Mouse (Mus musculus) midbrain, embryonic 14.5 days (tissue): ENCODE data around the gene Gm20696. TPM values are rescaled to one million over a fixed set of nuclear protein-coding genes. Genes with fewer than 3 reads are reported as not detected.
A peak's percentile ranks its signal among the peaks of the same experiment; 100 is the strongest.

Experiments used
- ATAC-seq: fragments of 200-750 bp; cut with Nextera tagmentation; 2 replicates; pipeline ENCODE4 v1.8.0; 2017; ENCODE audit warnings: moderate number of reproducible peaks, moderate library complexity; ENCODE audit not compliant: low FRiP score, low TSS enrichment
- DNase-seq: peaks from one replicate; pipeline ENCODE4 v3.0.0-alpha.2; 2015
- H3K27ac ChIP-seq: fragments of 300-500 bp; sonication (generic); replicated peaks from 2 replicates; pipeline ENCODE4 v1.5.1; 2014; ENCODE audit warnings: mild to moderate bottlenecking, low read depth, low read length, moderate library complexity
- H3K27me3 ChIP-seq: fragments of 300-500 bp; sonication (generic); 2 replicates; pipeline ENCODE4 v1.6.1; 2014; ENCODE audit warnings: low read length, control low read depth, mixed read lengths; ENCODE audit not compliant: control insufficient read depth, insufficient read depth
- H3K36me3 ChIP-seq: fragments of 300-500 bp; sonication (generic); 2 replicates; pipeline ENCODE4 v1.6.1; 2014; ENCODE audit warnings: low read length, control low read depth; ENCODE audit not compliant: control insufficient read depth, insufficient read depth
- H3K4me1 ChIP-seq: fragments of 300-500 bp; sonication (generic); 2 replicates; pipeline ENCODE4 v1.6.1; 2014; ENCODE audit warnings: mild to moderate bottlenecking, antibody characterized with exemption, low read length, control low read depth; ENCODE audit not compliant: control insufficient read depth, insufficient read depth
- H3K4me2 ChIP-seq: fragments of 300-500 bp; sonication (generic); 2 replicates; pipeline ENCODE4 v1.6.1; 2014; ENCODE audit warnings: mild to moderate bottlenecking, low read length, moderate library complexity
- H3K4me3 ChIP-seq: fragments of 300-500 bp; sonication (generic); replicated peaks from 2 replicates; pipeline ENCODE4 v1.5.1; 2014; ENCODE audit warnings: low read depth, low read length
- H3K9ac ChIP-seq: fragments of 300-500 bp; sonication (generic); replicated peaks from 2 replicates; pipeline ENCODE4 v1.6.1; 2014; ENCODE audit warnings: mild to moderate bottlenecking, low read length, moderate library complexity
- H3K9me3 ChIP-seq: fragments of 300-500 bp; sonication (generic); 2 replicates; pipeline ENCODE4 v1.6.1; 2016; ENCODE audit warnings: low read length, control low read depth, mixed read lengths; ENCODE audit not compliant: control insufficient read depth
- WGBS: fragments of 180-500 bp; shearing (Covaris S2); extraction: QIAGEN DNeasy Blood & Tissue Kit; methylation state at CpG from one replicate; pipeline ENCODE4 v1.1.7; 2014; 5-methylcytosine and 5-hydroxymethylcytosine counted together
- polyA plus RNA-seq: library from polyadenylated mRNA; unstranded; fragments of >200 nt; fragmentation: Nextera tagmentation; extraction: Ambion mirVana; gene quantifications from 2 replicates; pipeline ENCODE4 v1.2.1, GENCODE M21; 2014

Gene Gm20696
- polyA plus RNA-seq, 1 experiment from 2014 or later, result 4.0 TPM

GRCm38 (mm10) chr6:99654343-99654742 lies 12.3 kb downstream of the Gm20696 start:
- Histone ChIP-seq H3K27ac (no peak overlapping the region), H3K4me3 (no peak overlapping the region), H3K4me2 (no peak overlapping the region), H3K27me3 (no peaks in the 10 kb centered on the region), H3K4me1 (peaks cover 7% of the 10 kb centered on the region; the same call in 1 of the 2 replicates), H3K9ac (no peak overlapping the region; the same call in 1 of the 2 replicates), H3K9me3 (no peaks in the 10 kb centered on the region), H3K36me3 (no peaks in the 10 kb centered on the region)
- ATAC-seq (no peak), DNase-seq (no peak)
- WGBS, result 44% methylated on average over 5 of the region's 5 CpGs

DNA sequence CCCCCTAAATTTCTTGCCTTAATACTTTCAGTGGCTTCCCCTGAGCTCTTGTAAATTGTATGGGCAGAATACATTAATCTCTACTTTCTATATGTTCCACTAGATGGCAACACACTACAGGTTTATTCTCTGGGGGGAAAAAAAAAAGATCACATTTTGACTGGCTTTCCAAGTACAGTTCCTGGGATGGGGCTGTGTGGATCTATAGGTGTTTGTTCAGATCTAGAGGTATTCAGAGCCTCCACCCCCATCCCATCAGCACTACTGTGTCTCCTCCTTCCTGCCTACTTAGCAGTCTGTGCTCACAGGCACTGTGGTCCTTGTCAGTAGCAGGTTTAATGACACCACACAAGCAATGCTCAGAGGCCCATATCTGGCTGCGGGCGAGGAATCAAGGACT lies 14.3 kb downstream of the Gm20696 start:
- Histone ChIP-seq H3K9ac (no peak overlapping the region), H3K36me3 (no peaks in the 10 kb centered on the region), H3K4me2 (no peak overlapping the region), H3K27ac (no peak overlapping the region), H3K4me3 (no peak overlapping the region), H3K9me3 (no peaks in the 10 kb centered on the region), H3K4me1 (peaks cover 7% of the 10 kb centered on the region; the same call in 1 of the 2 replicates), H3K27me3 (no peaks in the 10 kb centered on the region)
- DNase-seq, result peak; percentile 72
- WGBS, result 76% methylated on average over 2 of the region's 2 CpGs
- ATAC-seq, result peak; percentile 48; the same call in 1 of the 2 replicates

GRCm38 (mm10) chr6:99649307-99649706 lies 17.3 kb downstream of the Gm20696 start:
- ATAC-seq, result no peak
- H3K9me3 ChIP-seq, result no peaks in the 10 kb centered on the region
- H3K36me3 ChIP-seq, result no peaks in the 10 kb centered on the region
- H3K27me3 ChIP-seq, result no peaks in the 10 kb centered on the region
- no peak for DNase-seq
- 0 out of 2 replicates have a peak, but pooled peaks cover 3% of the 10 kb centered on the region for H3K4me1 ChIP-seq
- H3K4me3 ChIP-seq, result no peak overlapping the region
- H3K4me2 ChIP-seq, result no peak overlapping the region
- no peak overlapping the region for H3K27ac ChIP-seq
- no peak overlapping the region for H3K9ac ChIP-seq
- WGBS, result 62% methylated on average over 2 of the region's 2 CpGs

- Histone ChIP-seq H3K9ac (no peak overlapping the region), H3K4me2 (no peak overlapping the region), H3K4me3 (no peak overlapping the region), H3K27me3 (no peaks in the 10 kb centered on the region), H3K27ac (no peak overlapping the region), H3K9me3 (no peaks in the 10 kb centered on the region), H3K4me1 (no peaks in the 10 kb centered on the region), H3K36me3 (no peaks in the 10 kb centered on the region)
- no peak for DNase-seq
- ATAC-seq, result no peak
- 72% methylated on average over 10 of the region's 10 CpGs for WGBS
These were observed 20.3 kb downstream of the Gm20696 start for GRCm38 (mm10) chr6:99646344-99646743.

DNA sequence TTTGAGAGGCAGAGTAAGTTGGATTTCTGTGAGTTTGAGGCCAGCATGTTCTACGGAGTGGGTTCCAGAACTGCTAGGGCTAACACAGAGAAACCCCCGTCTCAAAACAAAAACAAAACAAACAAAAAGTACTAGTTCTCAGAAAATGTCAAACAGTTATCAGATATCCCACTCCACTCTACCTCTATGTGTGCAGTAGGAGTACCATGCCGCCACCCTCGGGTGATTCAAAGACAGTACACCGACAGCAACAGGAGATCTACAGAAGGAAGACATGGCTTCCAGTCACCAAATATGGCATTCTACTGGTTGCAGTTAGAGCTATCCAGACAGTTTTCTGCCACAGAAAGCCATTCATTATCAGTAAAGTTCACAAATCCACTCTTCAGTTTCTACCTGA lies 21.7 kb downstream of the Gm20696 start:
- Histone ChIP-seq H3K27me3 (no peaks in the 10 kb centered on the region), H3K4me2 (no peak overlapping the region), H3K27ac (no peak overlapping the region), H3K4me3 (no peak overlapping the region), H3K4me1 (no peaks in the 10 kb centered on the region), H3K9ac (no peak overlapping the region), H3K36me3 (no peaks in the 10 kb centered on the region), H3K9me3 (no peaks in the 10 kb centered on the region)
- DNase-seq (no peak), ATAC-seq (no peak)
- 93% methylated on average over 5 of the region's 5 CpGs for WGBS

- WGBS, result 89% methylated on average over 5 of the region's 5 CpGs
- DNase-seq, result no peak
- H3K27me3 ChIP-seq, result no peaks in the 10 kb centered on the region
- no peak for ATAC-seq
- no peak overlapping the region for H3K9ac ChIP-seq
- no peaks in the 10 kb centered on the region for H3K9me3 ChIP-seq
- peaks cover 4% of the 10 kb centered on the region; the same call in 1 of the 2 replicates for H3K36me3 ChIP-seq
- H3K4me1 ChIP-seq, result no peaks in the 10 kb centered on the region
- no peak overlapping the region for H3K4me2 ChIP-seq
- no peak overlapping the region for H3K27ac ChIP-seq
- no peak overlapping the region for H3K4me3 ChIP-seq
These were observed 22.2 kb downstream of the Gm20696 start for GRCm38 (mm10) chr6:99644386-99644785.

- Histone ChIP-seq H3K27me3 (no peaks in the 10 kb centered on the region), H3K36me3 (peaks cover 4% of the 10 kb centered on the region; the same call in 1 of the 2 replicates), H3K9ac (no peak overlapping the region), H3K9me3 (no peaks in the 10 kb centered on the region), H3K4me1 (no peaks in the 10 kb centered on the region), H3K27ac (no peak overlapping the region), H3K4me3 (no peak overlapping the region), H3K4me2 (no peak overlapping the region)
- WGBS, result 72% methylated on average over 10 of the region's 10 CpGs
- no peak for DNase-seq
- no peak for ATAC-seq
These were observed 23.0 kb downstream of the Gm20696 start for GRCm38 (mm10) chr6:99643439-99644199.

- no peaks in the 10 kb centered on the region for H3K9me3 ChIP-seq
- peaks cover 4% of the 10 kb centered on the region; the same call in 1 of the 2 replicates for H3K36me3 ChIP-seq
- no peak overlapping the region for H3K4me3 ChIP-seq
- peaks cover 7% of the 10 kb centered on the region; the same call in 1 of the 2 replicates for H3K4me1 ChIP-seq
- DNase-seq, result no peak
- no peak overlapping the region for H3K9ac ChIP-seq
- ATAC-seq, result no peak
- H3K27ac ChIP-seq, result no peak overlapping the region
- 80% methylated on average over 4 of the region's 4 CpGs for WGBS
- no peak overlapping the region for H3K4me2 ChIP-seq
- no peaks in the 10 kb centered on the region for H3K27me3 ChIP-seq
These were observed 29.1 kb downstream of the Gm20696 start for GRCm38 (mm10) chr6:99637456-99637855.

- ATAC-seq, result no peak
- Histone ChIP-seq H3K9ac (no peak overlapping the region), H3K4me3 (no peak overlapping the region), H3K9me3 (no peaks in the 10 kb centered on the region), H3K4me2 (no peak overlapping the region), H3K27me3 (no peaks in the 10 kb centered on the region), H3K4me1 (peaks cover 7% of the 10 kb centered on the region; the same call in 1 of the 2 replicates), H3K36me3 (peaks cover 9% of the 10 kb centered on the region; the same call in 1 of the 2 replicates), H3K27ac (no peak overlapping the region)
- no peak for DNase-seq
- 66% methylated on average over 8 of the region's 8 CpGs for WGBS
These were observed 29.8 kb downstream of the Gm20696 start for GRCm38 (mm10) chr6:99636801-99637200.
